Mouse (Mus musculus) urinary bladder, postnatal 25 days (tissue): ENCODE measurements at regions not wholly inside any gene's neighbourhood (a gene's known extent, or its start where the extent isn't known, plus 50 kb on each side); places are given as distances from the start of the nearest gene placed in this dataset.

Source experiments
- DNase-seq: peaks from one replicate; pipeline ENCODE4 v3.0.0; 2022; ENCODE audit warnings: low spot score

- DNase-seq, result no peak
These were observed 62.2 kb upstream of the Blcap start for GRCm38 (mm10) chr2:157633286-157633685.

DNA sequence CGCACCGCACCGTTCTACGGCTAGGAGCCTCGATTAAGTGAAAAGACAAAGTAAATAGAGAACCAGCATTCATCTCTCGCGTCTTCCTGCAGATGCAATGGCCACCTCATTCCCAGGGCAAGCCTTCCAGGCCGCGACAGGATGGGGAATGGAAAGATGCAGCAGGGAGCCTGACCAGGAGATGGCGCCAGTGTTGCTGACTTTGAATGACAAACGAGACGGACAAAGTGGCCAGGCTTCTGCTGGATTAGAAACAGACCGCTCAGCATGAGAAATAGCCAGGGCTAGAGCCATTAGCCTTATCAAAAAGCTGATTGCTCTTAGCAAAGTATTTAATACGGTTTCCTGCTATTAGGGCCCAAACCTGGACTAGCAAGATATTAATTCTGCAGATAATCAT is 64.6 kb upstream of the Blcap start:
- peak; percentile 76 for DNase-seq

- no peak for DNase-seq
These were observed 69.8 kb upstream of the Blcap start for GRCm38 (mm10) chr2:157640873-157641272.

- DNase-seq, result peak; percentile 16
These were observed 73.4 kb upstream of the Ctnnbl1 start for GRCm38 (mm10) chr2:157663584-157664375.

GRCm38 (mm10) chr2:157664481-157664880 is 72.7 kb upstream of the Ctnnbl1 start:
- no peak for DNase-seq

- DNase-seq, result no peak
These were observed 67.0 kb upstream of the Ctnnbl1 start for GRCm38 (mm10) chr2:157670191-157670590.

DNA sequence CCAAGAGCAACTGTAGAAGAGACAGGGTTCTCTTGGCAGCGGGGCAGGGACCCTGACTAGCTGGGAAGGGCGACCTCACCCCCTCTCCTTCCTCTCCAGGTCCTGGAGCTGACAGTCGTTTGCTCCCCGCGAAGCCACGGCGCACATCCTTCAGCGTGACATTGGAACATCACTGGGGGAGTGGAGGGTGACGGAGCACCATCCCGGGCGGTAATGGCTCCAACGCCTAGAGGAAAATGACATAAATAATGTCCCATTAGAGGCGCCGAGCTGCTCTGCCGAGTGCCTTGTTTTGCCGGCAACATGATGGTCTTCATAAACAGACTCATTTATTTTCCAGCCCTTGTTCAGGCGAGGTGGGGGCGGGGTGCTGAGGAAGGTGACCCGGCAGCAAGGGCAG is 62.3 kb upstream of the Ctnnbl1 start:
- no peak for DNase-seq

- no peak for DNase-seq
These were observed 60.6 kb upstream of the Ctnnbl1 start for GRCm38 (mm10) chr2:157676396-157677176.

DNA sequence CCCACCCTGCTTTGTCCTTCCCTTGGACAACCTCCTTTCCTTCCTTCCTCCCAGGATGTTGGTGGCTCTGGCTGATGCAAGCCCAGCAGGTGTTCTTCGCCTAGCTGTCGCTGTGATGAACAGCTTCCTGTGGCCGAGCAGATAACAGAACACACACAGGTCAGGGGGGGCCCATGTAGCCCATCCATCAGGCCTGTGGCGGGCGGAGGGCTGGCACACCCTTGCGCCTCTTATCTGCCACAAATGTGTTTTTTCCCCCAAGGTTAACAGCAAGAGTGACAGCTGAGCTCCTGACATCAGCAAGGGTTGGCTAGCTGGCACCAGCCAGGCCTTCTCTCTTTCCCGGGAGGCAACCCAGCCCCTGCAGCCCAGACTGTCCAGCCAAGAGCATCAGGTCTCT is 59.9 kb upstream of the Ctnnbl1 start:
- DNase-seq, result no peak

GRCm38 (mm10) chr2:157681931-157682330 is 55.3 kb upstream of the Ctnnbl1 start:
- no peak for DNase-seq
